Mouse (Mus musculus) layer of hippocampus, adult 11-12 months (tissue): ENCODE results near the gene Cdkl4.
"Not testable (repeated sequence)": the region's sequence is repeated elsewhere in the genome, so short reads cannot be mapped to it uniquely, and the experiment has no call there.

Experiments
- DNase-seq: peaks from one replicate; pipeline ENCODE4 v3.0.0; 2022; ENCODE audit warnings: low spot score

Cdkl4 gene

GRCm38 (mm10) chr17:80577639-80578038 lies at the start of gene Cdkl4:
Gene Cdkl4 (minus strand): TSS chr17:80577813.
- no peak for DNase-seq

- no peak for DNase-seq
These were observed 47.4 kb upstream of the Cdkl4 start for GRCm38 (mm10) chr17:80624979-80625378.

GRCm38 (mm10) chr17:80621691-80622090 lies 44.1 kb upstream of the Cdkl4 start:
- DNase-seq = no peak

GRCm38 (mm10) chr17:80620786-80621423 lies 43.3 kb upstream of the Cdkl4 start:
- peak; percentile 70 for DNase-seq

- DNase-seq = peak; percentile 46
These were observed 41.9 kb upstream of the Cdkl4 start for GRCm38 (mm10) chr17:80619556-80619955.

- no peak for DNase-seq
These were observed 41.3 kb upstream of the Cdkl4 start for GRCm38 (mm10) chr17:80618890-80619289.

- DNase-seq = no peak
These were observed 26.2 kb upstream of the Cdkl4 start for GRCm38 (mm10) chr17:80603806-80604205.

GRCm38 (mm10) chr17:80603079-80603625 lies 25.5 kb upstream of the Cdkl4 start:
- DNase-seq = no peak

- DNase-seq = peak; percentile 60
These were observed 23.8 kb upstream of the Cdkl4 start for GRCm38 (mm10) chr17:80601371-80601770.

- no peak for DNase-seq
These were observed 5.4 kb upstream of the Cdkl4 start for GRCm38 (mm10) chr17:80583051-80583450.

- no peak for DNase-seq
These were observed 2.3 kb upstream of the Cdkl4 start for GRCm38 (mm10) chr17:80579901-80580300.

- DNase-seq = no peak
These were observed 1.5 kb upstream of the Cdkl4 start for GRCm38 (mm10) chr17:80579089-80579488.

- DNase-seq = no peak
These were observed 428 bp upstream of the Cdkl4 start for GRCm38 (mm10) chr17:80578041-80578440.

GRCm38 (mm10) chr17:80577214-80577613 lies 399 bp downstream of the Cdkl4 start:
- peak; percentile 72 for DNase-seq

- DNase-seq = no peak
These were observed 2.6 kb downstream of the Cdkl4 start for GRCm38 (mm10) chr17:80575008-80575407.

GRCm38 (mm10) chr17:80574471-80574965 lies 3.1 kb downstream of the Cdkl4 start:
- DNase-seq = no peak

GRCm38 (mm10) chr17:80572187-80572935 lies 5.3 kb downstream of the Cdkl4 start:
- no peak for DNase-seq

GRCm38 (mm10) chr17:80571460-80571859 lies 6.2 kb downstream of the Cdkl4 start:
- DNase-seq = no peak

- not testable (repeated sequence) for DNase-seq
These were observed 7.9 kb downstream of the Cdkl4 start for GRCm38 (mm10) chr17:80569718-80570117.

- no peak for DNase-seq
These were observed 8.6 kb downstream of the Cdkl4 start for GRCm38 (mm10) chr17:80568842-80569601.

GRCm38 (mm10) chr17:80568441-80568840 lies 9.2 kb downstream of the Cdkl4 start:
- DNase-seq = no peak

GRCm38 (mm10) chr17:80564611-80564924 lies 13.0 kb downstream of the Cdkl4 start:
- peak; percentile 60 for DNase-seq
